Mouse (Mus musculus) liver, embryonic 15.5 days (tissue): ENCODE data around the gene Ebf1. TPM values are rescaled to one million over a fixed set of nuclear protein-coding genes. Genes with fewer than 3 reads are reported as not detected.
"Not testable (repeated sequence)": the region's sequence is repeated elsewhere in the genome, so short reads cannot be mapped to it uniquely, and the experiment has no call there.

Experiments
- ATAC-seq: fragments of 200-750 bp; cut with Nextera tagmentation; 2 replicates; pipeline ENCODE4 v1.8.0; 2017; ENCODE audit warnings: moderate number of reproducible peaks, mild to moderate bottlenecking, moderate library complexity; ENCODE audit not compliant: insufficient read depth
- H3K27ac ChIP-seq: fragments of 300-500 bp; sonication (generic); replicated peaks from 2 replicates; pipeline ENCODE4 v1.5.1; 2015; ENCODE audit warnings: mild to moderate bottlenecking, inconsistent platforms
- H3K27me3 ChIP-seq: fragments of 300-500 bp; sonication (generic); 2 replicates; pipeline ENCODE4 v1.6.1; 2015; ENCODE audit warnings: mild to moderate bottlenecking, inconsistent platforms
- H3K36me3 ChIP-seq: fragments of 300-500 bp; sonication (generic); replicated peaks from 2 replicates; pipeline ENCODE4 v1.6.1; 2015; ENCODE audit warnings: moderate library complexity, mild to moderate bottlenecking, inconsistent platforms
- H3K4me1 ChIP-seq: fragments of 300-500 bp; sonication (generic); replicated peaks from 2 replicates; pipeline ENCODE4 v1.6.1; 2015; ENCODE audit warnings: inconsistent platforms
- H3K4me2 ChIP-seq: fragments of 300-500 bp; sonication (generic); 2 replicates; pipeline ENCODE4 v1.6.1; 2015; ENCODE audit warnings: moderate library complexity, mild to moderate bottlenecking, inconsistent platforms
- H3K4me3 ChIP-seq: fragments of 300-500 bp; sonication (generic); replicated peaks from 2 replicates; pipeline ENCODE4 v1.5.1; 2015; ENCODE audit warnings: mild to moderate bottlenecking, inconsistent platforms
- H3K9ac ChIP-seq: fragments of 300-500 bp; sonication (generic); 2 replicates; pipeline ENCODE4 v1.6.1; 2015; ENCODE audit warnings: moderate library complexity, mild to moderate bottlenecking, inconsistent platforms
- H3K9me3 ChIP-seq: fragments of 300-500 bp; sonication (generic); replicated peaks from 2 replicates; pipeline ENCODE4 v1.6.1; 2016; ENCODE audit warnings: inconsistent platforms
- WGBS: fragments of 180-500 bp; shearing (Covaris S2); methylation state at CpG from one replicate; pipeline ENCODE4 v1.1.7; 2015; ENCODE audit warnings: mixed read lengths; ENCODE audit not compliant: insufficient replicate concordance; 5-methylcytosine and 5-hydroxymethylcytosine counted together
- polyA plus RNA-seq: library from polyadenylated mRNA; unstranded; fragments of >200 nt; fragmentation: Nextera tagmentation; extraction: Ambion mirVana; gene quantifications from 2 replicates; pipeline ENCODE4 v1.2.1, GENCODE M21; 2015

Ebf1 gene
- 1.2 and 1.5 TPM in 2 replicates for polyA plus RNA-seq

- peak; percentile 78 for ATAC-seq
- H3K27me3 ChIP-seq = peaks cover 98% of the 10 kb centered on the region
- peaks cover 15% of the 10 kb centered on the region for H3K4me1 ChIP-seq
- no peaks in the 10 kb centered on the region for H3K9me3 ChIP-seq
- H3K36me3 ChIP-seq = no peaks in the 10 kb centered on the region
- H3K4me3 ChIP-seq = peak within 1 kb of the TSS; percentile 44
- H3K4me2 ChIP-seq = peak within 1 kb of the TSS; percentile 64
- WGBS = under 1% methylated on average over 31 of the region's 31 CpGs
- no peak within 1 kb of the TSS for H3K9ac ChIP-seq
- no peak within 1 kb of the TSS for H3K27ac ChIP-seq
Measured at GRCm38 (mm10) chr11:44616788-44617712, at the start of gene Ebf1. Gene Ebf1, plus strand, starts transcription at chr11:44617317.

- H3K9me3 ChIP-seq, H3K27ac ChIP-seq, H3K4me3 ChIP-seq, ATAC-seq, H3K4me2 ChIP-seq, H3K4me1 ChIP-seq, H3K9ac ChIP-seq, H3K27me3 ChIP-seq: not testable (repeated sequence)
- WGBS = 88% methylated on average over 4 of the region's 4 CpGs
- peaks cover 31% of the 10 kb centered on the region for H3K36me3 ChIP-seq
Measured at GRCm38 (mm10) chr11:44570336-44570735, 46.8 kb upstream of the Ebf1 start.

GRCm38 (mm10) chr11:44572781-44573180 lies 44.3 kb upstream of the Ebf1 start:
- no peaks in the 10 kb centered on the region for H3K4me1 ChIP-seq
- H3K9me3 ChIP-seq = no peaks in the 10 kb centered on the region
- H3K27me3 ChIP-seq = no peaks in the 10 kb centered on the region
- no peak overlapping the region for H3K4me2 ChIP-seq
- no peak overlapping the region for H3K4me3 ChIP-seq
- H3K27ac ChIP-seq = no peak overlapping the region
- H3K9ac ChIP-seq = no peak overlapping the region
- WGBS = 81% methylated on average over 5 of the region's 5 CpGs
- ATAC-seq = no peak
- H3K36me3 ChIP-seq = peaks cover 7% of the 10 kb centered on the region

GRCm38 (mm10) chr11:44573396-44573795 lies 43.7 kb upstream of the Ebf1 start:
- 64% methylated on average over 3 of the region's 3 CpGs for WGBS
- no peak for ATAC-seq

GRCm38 (mm10) chr11:44574391-44574790 lies 42.7 kb upstream of the Ebf1 start:
- Histone ChIP-seq H3K9me3 (no peaks in the 10 kb centered on the region), H3K4me3 (no peak overlapping the region), H3K9ac (no peak overlapping the region), H3K27me3 (no peaks in the 10 kb centered on the region), H3K36me3 (peaks cover 4% of the 10 kb centered on the region), H3K4me1 (no peaks in the 10 kb centered on the region), H3K4me2 (no peak overlapping the region), H3K27ac (no peak overlapping the region)
- 82% methylated on average over 8 of the region's 8 CpGs for WGBS
- ATAC-seq = no peak

More at GRCm38 (mm10) chr11:44573396-44573795, 43.7 kb upstream of the Ebf1 start:
- H3K9ac ChIP-seq = no peak overlapping the region
- H3K4me2 ChIP-seq = no peak overlapping the region
- H3K27ac ChIP-seq = no peak overlapping the region
- H3K4me1 ChIP-seq = no peaks in the 10 kb centered on the region
- no peak overlapping the region for H3K4me3 ChIP-seq
- peaks cover 6% of the 10 kb centered on the region for H3K36me3 ChIP-seq
- no peaks in the 10 kb centered on the region for H3K9me3 ChIP-seq
- no peaks in the 10 kb centered on the region for H3K27me3 ChIP-seq

GRCm38 (mm10) chr11:44574820-44575219 lies 42.3 kb upstream of the Ebf1 start:
- WGBS = 83% methylated on average over 5 of the region's 5 CpGs
- Histone ChIP-seq H3K4me2 (no peak overlapping the region), H3K4me1 (no peaks in the 10 kb centered on the region), H3K27ac (no peak overlapping the region), H3K36me3 (no peaks in the 10 kb centered on the region), H3K9ac (no peak overlapping the region), H3K9me3 (no peaks in the 10 kb centered on the region), H3K27me3 (no peaks in the 10 kb centered on the region), H3K4me3 (no peak overlapping the region)
- no peak for ATAC-seq

GRCm38 (mm10) chr11:44577911-44578310 lies 39.2 kb upstream of the Ebf1 start:
- no peak overlapping the region for H3K4me2 ChIP-seq
- WGBS = 72% methylated on average over 9 of the region's 9 CpGs
- no peak overlapping the region for H3K27ac ChIP-seq
- no peaks in the 10 kb centered on the region for H3K9me3 ChIP-seq
- H3K4me3 ChIP-seq = no peak overlapping the region
- ATAC-seq = no peak
- H3K4me1 ChIP-seq = peaks cover 7% of the 10 kb centered on the region; the same call in 1 of the 2 replicates
- H3K36me3 ChIP-seq = no peaks in the 10 kb centered on the region
- H3K27me3 ChIP-seq = no peaks in the 10 kb centered on the region
- no peak overlapping the region for H3K9ac ChIP-seq

- H3K9me3 ChIP-seq = no peaks in the 10 kb centered on the region
- H3K4me1 ChIP-seq = peaks cover 7% of the 10 kb centered on the region; the same call in 1 of the 2 replicates
- no peak overlapping the region for H3K27ac ChIP-seq
- 7% methylated on average over 11 of the region's 11 CpGs for WGBS
- no peaks in the 10 kb centered on the region for H3K27me3 ChIP-seq
- H3K4me2 ChIP-seq = peak overlapping the region; percentile 40; the same call in 1 of the 2 replicates
- ATAC-seq = 0 out of 2 replicates have a peak, but pooled peaks have one; percentile 37
- no peak overlapping the region for H3K4me3 ChIP-seq
- H3K9ac ChIP-seq = no peak overlapping the region
- H3K36me3 ChIP-seq = no peaks in the 10 kb centered on the region
Measured at GRCm38 (mm10) chr11:44581277-44581683, 35.8 kb upstream of the Ebf1 start.

GRCm38 (mm10) chr11:44586047-44586696 lies 30.9 kb upstream of the Ebf1 start:
- H3K4me2 ChIP-seq = no peak overlapping the region
- no peak overlapping the region for H3K9ac ChIP-seq
- no peaks in the 10 kb centered on the region for H3K9me3 ChIP-seq
- no peak overlapping the region for H3K4me3 ChIP-seq
- 13% methylated on average over 3 of the region's 3 CpGs for WGBS
- H3K36me3 ChIP-seq = no peaks in the 10 kb centered on the region
- H3K27ac ChIP-seq = no peak overlapping the region
- ATAC-seq = no peak
- peaks cover 3% of the 10 kb centered on the region; the same call in 1 of the 2 replicates for H3K4me1 ChIP-seq
- H3K27me3 ChIP-seq = no peaks in the 10 kb centered on the region

GRCm38 (mm10) chr11:44593016-44593415 lies 24.1 kb upstream of the Ebf1 start:
- no peak for ATAC-seq

GRCm38 (mm10) chr11:44594768-44595167 lies 22.3 kb upstream of the Ebf1 start:
- H3K9ac ChIP-seq = no peak overlapping the region
- no peaks in the 10 kb centered on the region for H3K36me3 ChIP-seq
- WGBS = 68% methylated on average over 3 of the region's 3 CpGs
- no peak for ATAC-seq
- no peak overlapping the region for H3K4me3 ChIP-seq
- no peaks in the 10 kb centered on the region for H3K9me3 ChIP-seq
- no peaks in the 10 kb centered on the region for H3K4me1 ChIP-seq
- no peak overlapping the region for H3K27ac ChIP-seq
- no peak overlapping the region for H3K4me2 ChIP-seq
- H3K27me3 ChIP-seq = no peaks in the 10 kb centered on the region

More at GRCm38 (mm10) chr11:44593016-44593415, 24.1 kb upstream of the Ebf1 start:
- H3K9ac ChIP-seq = no peak overlapping the region
- no peaks in the 10 kb centered on the region for H3K9me3 ChIP-seq
- no peak overlapping the region for H3K4me2 ChIP-seq
- H3K27ac ChIP-seq = no peak overlapping the region
- no peaks in the 10 kb centered on the region for H3K27me3 ChIP-seq
- 70% methylated on average over 6 of the region's 6 CpGs for WGBS
- no peaks in the 10 kb centered on the region for H3K36me3 ChIP-seq
- H3K4me3 ChIP-seq = no peak overlapping the region
- no peaks in the 10 kb centered on the region for H3K4me1 ChIP-seq
